Mouse (Mus musculus): Measurements from ENCODE around the gene 2610002M06Rik. TPM values are rescaled to one million over a fixed set of nuclear protein-coding genes. Genes with fewer than 3 reads are reported as not detected.

2610002M06Rik gene
- polyA plus RNA-seq, 1 experiment from 2014 or later, result 23.5 TPM

DNA sequence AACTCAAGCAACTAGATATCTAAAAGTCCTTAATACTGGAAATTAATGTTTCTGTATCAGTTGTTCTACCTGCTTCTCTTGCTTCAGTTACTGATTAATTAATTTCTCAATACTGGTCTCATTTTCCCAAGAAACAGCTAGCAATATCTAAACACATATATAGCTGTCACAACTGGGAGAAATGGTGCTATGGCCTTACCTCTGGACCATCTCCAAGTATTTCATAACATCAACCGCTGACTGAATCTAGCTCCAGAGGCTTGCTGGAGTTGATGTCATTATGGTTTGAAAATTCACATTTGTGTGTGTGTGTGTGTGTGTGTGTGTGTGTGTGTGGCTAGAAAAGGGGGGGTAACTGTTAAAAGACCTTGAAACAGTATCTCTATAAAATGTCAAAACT is 26.0 kb downstream of the 2610002M06Rik start:
- ATAC-seq, result no peak
- H3K4me3 ChIP-seq (ENCODE audit: low read depth, low read length), result no peak overlapping the region
- no peak overlapping the region for H3K27ac ChIP-seq (ENCODE audit: low read length)
- H3K4me1 ChIP-seq (ENCODE audit: control insufficient read depth, insufficient read depth, low read length), result no peaks in the 10 kb centered on the region
- WGBS, result 100% methylated on average over 1 of the region's 1 CpGs
- no peaks in the 10 kb centered on the region for H3K27me3 ChIP-seq (ENCODE audit: control insufficient read depth, insufficient read depth, low read depth, low read length)
- H3K9ac ChIP-seq (ENCODE audit: low read depth, low read length), result no peak overlapping the region
- H3K36me3 ChIP-seq (ENCODE audit: control insufficient read depth, insufficient read depth, low read length), result no peaks in the 10 kb centered on the region
- H3K9me3 ChIP-seq (replicated peaks; ENCODE audit: control insufficient read depth, low read length, poor library complexity, severe bottlenecking), result no peaks in the 10 kb centered on the region
- H3K4me2 ChIP-seq (ENCODE audit: low read length), result no peak overlapping the region

DNA sequence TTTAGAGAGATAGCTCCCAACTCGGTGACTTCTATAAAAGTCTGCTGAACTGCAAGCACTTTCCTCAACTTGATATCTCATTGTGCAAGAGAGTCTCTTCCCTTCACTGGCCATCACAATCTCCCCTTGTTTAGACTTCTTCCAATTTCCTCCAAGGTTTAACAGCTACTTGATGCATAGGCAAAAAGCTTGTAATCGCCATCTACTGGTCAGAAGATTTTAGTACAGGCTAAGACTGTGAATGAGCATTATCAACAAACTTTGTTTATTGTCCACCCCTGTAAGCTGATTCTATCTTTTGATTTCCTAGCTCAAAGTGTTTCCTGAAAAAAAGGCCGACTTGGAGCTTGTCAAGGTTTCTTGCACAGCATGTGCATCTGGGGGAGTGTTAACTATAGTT is 48.2 kb downstream of the 2610002M06Rik start:
- no peak for ATAC-seq
- Histone ChIP-seq H3K4me1 (ENCODE audit: control insufficient read depth, insufficient read depth, low read length) (no peaks in the 10 kb centered on the region), H3K4me3 (ENCODE audit: low read depth, low read length) (no peak overlapping the region), H3K27me3 (ENCODE audit: control insufficient read depth, insufficient read depth, low read depth, low read length) (no peaks in the 10 kb centered on the region), H3K36me3 (ENCODE audit: control insufficient read depth, insufficient read depth, low read length) (no peaks in the 10 kb centered on the region), H3K9ac (ENCODE audit: low read depth, low read length) (no peak overlapping the region), H3K4me2 (ENCODE audit: low read length) (no peak overlapping the region), H3K9me3 (replicated peaks; ENCODE audit: control insufficient read depth, low read length, poor library complexity, severe bottlenecking) (no peaks in the 10 kb centered on the region), H3K27ac (ENCODE audit: low read length) (no peak overlapping the region)
- WGBS, result 23% methylated on average over 3 of the region's 3 CpGs

Other genes with a start within 250 kb of the 2610002M06Rik start
- 0.08 and 0.11 TPM in 2 replicates for gene Tbx22, start 148.4 kb downstream of the 2610002M06Rik start, polyA plus RNA-seq (2015; fragmentation: Nextera tagmentation; extraction: Ambion mirVana)
- not detected in 2 replicates for gene Tent5d, start 23.7 kb downstream of the 2610002M06Rik start, polyA plus RNA-seq (2015; fragmentation: Nextera tagmentation; extraction: Ambion mirVana)
- not detected in 2 replicates for gene Gm732, start 132.1 kb upstream of the 2610002M06Rik start, polyA plus RNA-seq (2015; fragmentation: Nextera tagmentation; extraction: Ambion mirVana)

Measured in midbrain, embryonic 16.5 days (tissue).